17 mouse cellular contexts compared by ENCODE assay signal in the genomic region with DNA sequence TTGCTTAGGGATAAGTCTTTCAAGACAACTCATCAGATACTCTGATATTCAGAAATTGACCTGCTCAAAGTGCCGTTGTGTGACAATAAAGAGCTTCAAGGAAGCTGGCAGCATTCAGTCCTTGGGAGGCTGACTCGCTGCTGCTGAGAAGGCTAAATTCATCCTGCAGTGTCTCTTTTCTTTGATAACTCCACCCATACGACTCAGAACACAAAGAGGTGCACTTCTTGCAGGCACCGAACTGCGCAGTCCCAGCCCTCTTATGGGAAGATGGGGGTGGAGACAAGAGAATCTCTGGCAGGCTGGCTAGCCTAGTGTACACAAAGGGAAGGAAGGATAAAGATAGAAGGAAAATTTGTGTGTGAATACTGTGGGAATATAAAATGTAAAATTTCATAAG. TPM values are rescaled to one million over a fixed set of nuclear protein-coding genes. Genes with fewer than 3 reads are reported as not detected.
DNase-seq lines count a peak whose midpoint lies in the region; ATAC-seq and TF ChIP-seq lines count a peak whose summit lies in the region.
"Had no signal": no experiment of that assay in that cellular context is flagged by ENCODE, and none has a peak within 500 bp of the region (broad histone marks: within the 10 kb centered on the region; RNA-seq: fewer than 3 reads in every experiment).

No protein-coding gene starts in this region.

- H3K27ac ChIP-seq in embryonic facial prominence, embryonic 10.5 days (replicated peaks), result 0 out of 2 replicates have a peak overlapping the region, but pooled peaks have one; percentile 30
- H3K27ac ChIP-seq in hindbrain, embryonic 13.5 days, result peak overlapping the region; percentile 49
- H3K27ac ChIP-seq in midbrain, postnatal 0 days (ENCODE audit: low read depth, low read length), result peak overlapping the region; percentile 60
- no peak overlapping the region for H3K27ac ChIP-seq in heart, embryonic 12.5 days (ENCODE audit: poor library complexity, severe bottlenecking)
- H3K27ac ChIP-seq: layer of hippocampus, adult 2 months; liver, embryonic 14.5 days had no signal

- 62% methylated on average over 5 of the region's 5 CpGs for WGBS in embryonic facial prominence, embryonic 10.5 days
- 13% methylated on average over 5 of the region's 5 CpGs for WGBS in hindbrain, embryonic 13.5 days
- WGBS in midbrain, postnatal 0 days, result 11% methylated on average over 5 of the region's 5 CpGs
- 77% methylated on average over 5 of the region's 5 CpGs for WGBS in heart, embryonic 12.5 days

- H3K9ac ChIP-seq in hindbrain, embryonic 13.5 days, result peak overlapping the region; percentile 53
- no peak overlapping the region; the same call in 1 of the 2 replicates for H3K9ac ChIP-seq in midbrain, postnatal 0 days (replicated peaks; ENCODE audit: low read length, poor library complexity, severe bottlenecking)
- no peak overlapping the region for H3K9ac ChIP-seq in heart, embryonic 12.5 days
- H3K9ac ChIP-seq: liver, embryonic 14.5 days had no signal

- no peaks in the 10 kb centered on the region for H3K27me3 ChIP-seq in embryonic facial prominence, embryonic 10.5 days (replicated peaks; ENCODE audit: low read depth, poor library complexity, severe bottlenecking)
- H3K27me3 ChIP-seq in hindbrain, embryonic 13.5 days, result no peaks in the 10 kb centered on the region
- H3K27me3 ChIP-seq in midbrain, postnatal 0 days (ENCODE audit: insufficient read depth, low read length), result no peaks in the 10 kb centered on the region
- H3K27me3 ChIP-seq in heart, embryonic 12.5 days (replicated peaks), result no peaks in the 10 kb centered on the region
- H3K27me3 ChIP-seq: CH12.LX had no signal

- TF ChIP-seq CTCF in midbrain, postnatal 0 days (IDR thresholded peaks at IDR 0.05), result no peak

- no peak overlapping the region for H3K4me3 ChIP-seq in embryonic facial prominence, embryonic 10.5 days
- peak overlapping the region; percentile 3; the same call in 1 of the 2 replicates for H3K4me3 ChIP-seq in hindbrain, embryonic 13.5 days
- 0 out of 2 replicates have a peak overlapping the region, but pooled peaks have one; percentile 0 for H3K4me3 ChIP-seq in midbrain, postnatal 0 days (ENCODE audit: low read depth, low read length)
- H3K4me3 ChIP-seq in heart, embryonic 12.5 days, result no peak overlapping the region
- H3K4me3 ChIP-seq: layer of hippocampus, adult 2 months; myocyte had no signal

- H3K9me3 ChIP-seq in embryonic facial prominence, embryonic 10.5 days, result no peaks in the 10 kb centered on the region
- H3K9me3 ChIP-seq in hindbrain, embryonic 13.5 days, result no peaks in the 10 kb centered on the region
- no peaks in the 10 kb centered on the region for H3K9me3 ChIP-seq in midbrain, postnatal 0 days (ENCODE audit: low read length)
- no peaks in the 10 kb centered on the region for H3K9me3 ChIP-seq in heart, embryonic 12.5 days (replicated peaks)

- peak; percentile 7 for DNase-seq in Muller cell, postnatal 12 days (ENCODE audit: inconsistent ontology term)
- DNase-seq in embryonic facial prominence, embryonic 10.5 days (ENCODE audit: low spot score), result no peak
- DNase-seq in midbrain, postnatal 0 days (ENCODE audit: low spot score), result peak; percentile 41
- DNase-seq in layer of hippocampus, adult 9-10 months (ENCODE audit: low spot score), result no peak
- no peak for DNase-seq in adrenal gland, postnatal 36 days
- DNase-seq: cerebellum, postnatal 25 days; gastrocnemius, postnatal 25 days; kidney, adult 2 months; lung, postnatal 4 days; retina, postnatal 1 day; thymus, postnatal 36 days had no signal

- peaks cover 56% of the 10 kb centered on the region for H3K36me3 ChIP-seq in embryonic facial prominence, embryonic 10.5 days (replicated peaks)
- H3K36me3 ChIP-seq in hindbrain, embryonic 13.5 days, result peaks cover 28% of the 10 kb centered on the region
- H3K36me3 ChIP-seq in midbrain, postnatal 0 days (ENCODE audit: insufficient read depth, low read length), result peaks cover 19% of the 10 kb centered on the region
- H3K36me3 ChIP-seq in heart, embryonic 12.5 days, result peaks cover 21% of the 10 kb centered on the region

- H3K4me2 ChIP-seq in hindbrain, embryonic 13.5 days, result peak overlapping the region; percentile 67
- no peak overlapping the region for H3K4me2 ChIP-seq in midbrain, postnatal 0 days (ENCODE audit: low read depth, low read length, poor library complexity, severe bottlenecking)
- H3K4me2 ChIP-seq in heart, embryonic 12.5 days, result no peak overlapping the region

- ATAC-seq in hindbrain, embryonic 13.5 days (ENCODE audit: low FRiP score), result no peak
- no peak for ATAC-seq in midbrain, postnatal 0 days (ENCODE audit: low FRiP score)
- no peak for ATAC-seq in heart, embryonic 12.5 days (ENCODE audit: insufficient number of reproducible peaks, low FRiP score)

- peaks cover 24% of the 10 kb centered on the region for H3K4me1 ChIP-seq in embryonic facial prominence, embryonic 10.5 days
- H3K4me1 ChIP-seq in hindbrain, embryonic 13.5 days (replicated peaks), result peaks cover 41% of the 10 kb centered on the region
- peaks cover 19% of the 10 kb centered on the region for H3K4me1 ChIP-seq in midbrain, postnatal 0 days (ENCODE audit: insufficient read depth, low read length)
- H3K4me1 ChIP-seq in heart, embryonic 12.5 days (replicated peaks), result peaks cover 7% of the 10 kb centered on the region

RNA-seq across cellular contexts. Expression of gene Zfp60, which starts 4.3 kb away (rescaled TPM):
- 57.1 and 58.6 TPM in 2 replicates for polyA plus RNA-seq in embryonic facial prominence, embryonic 10.5 days (2016; fragmentation: Nextera tagmentation; extraction: Ambion mirVana)
- polyA plus RNA-seq in hindbrain, embryonic 13.5 days (2015; fragmentation: Nextera tagmentation; extraction: Ambion mirVana), result 125 and 134 TPM in 2 replicates
- 32.1 and 38.6 TPM in 2 replicates for total RNA-seq in midbrain, postnatal 0 days (2014; rRNA removed)
- polyA plus RNA-seq in midbrain, postnatal 0 days (2015; fragmentation: Nextera tagmentation; extraction: Ambion mirVana), result 38.1 and 40.9 TPM in 2 replicates
- polyA plus RNA-seq in heart, embryonic 12.5 days (2016; fragmentation: Nextera tagmentation; extraction: Ambion mirVana), result 20.2 TPM in 2 replicates
- total RNA-seq in adrenal gland, postnatal 36 days (2021), result 10 to 100 TPM; 13.2 to 14.5 TPM

RNA-seq across cellular contexts. Expression of gene Zfp607b, which starts 46.3 kb away (rescaled TPM):
- polyA plus RNA-seq in embryonic facial prominence, embryonic 10.5 days (2016; fragmentation: Nextera tagmentation; extraction: Ambion mirVana), result 4.9 and 5.0 TPM in 2 replicates
- 10.8 and 12.1 TPM in 2 replicates for polyA plus RNA-seq in hindbrain, embryonic 13.5 days (2015; fragmentation: Nextera tagmentation; extraction: Ambion mirVana)
- 6.5 and 10.4 TPM in 2 replicates for total RNA-seq in midbrain, postnatal 0 days (2014; rRNA removed)
- 9.2 and 9.5 TPM in 2 replicates for polyA plus RNA-seq in midbrain, postnatal 0 days (2015; fragmentation: Nextera tagmentation; extraction: Ambion mirVana)
- polyA plus RNA-seq in heart, embryonic 12.5 days (2016; fragmentation: Nextera tagmentation; extraction: Ambion mirVana), result 1.7 and 2.8 TPM in 2 replicates
- total RNA-seq in adrenal gland, postnatal 36 days (2021), result 1 to 10 TPM; 1.2 to 2.3 TPM

Comparison
In these comparisons a context has a peak if more than half of its experiments do, and no peak if none do; other contexts are left out.
1. DNase-seq: peak in Muller cell, postnatal 12 days (single experiment) and midbrain, postnatal 0 days (single experiment); none in embryonic facial prominence, embryonic 10.5 days (single experiment), layer of hippocampus, adult 9-10 months (single experiment) and adrenal gland, postnatal 36 days (0 of 2).
2. H3K4me3 ChIP-seq: peak in hindbrain, embryonic 13.5 days (single experiment) and midbrain, postnatal 0 days (single experiment); none in embryonic facial prominence, embryonic 10.5 days (single experiment) and heart, embryonic 12.5 days (single experiment).